Mouse (Mus musculus) left cerebral cortex, postnatal 25 days (tissue): ENCODE measurements around the gene Galc. TPM values are rescaled to one million over a fixed set of nuclear protein-coding genes. Genes with fewer than 3 reads are reported as not detected.

Experiments used
- DNase-seq, 2 experiments: peaks; one replicate each; pipeline ENCODE4 v3.0.0; 2022; ENCODE audit warnings: low spot score in 2 of 2, mixed read lengths in 1 of 2
- intact Hi-C: fragments of 180-260 bp; cut with DNase I; formaldehyde crosslinking; loops from one replicate; pipeline ENCODE4 v1.15.1; 2025
- total RNA-seq, 2 experiments: library from RNA; stranded (reverse); gene quantifications; 2 replicates each; pipeline ENCODE4 v1.2.3; 2021

Galc gene
- total RNA-seq, 2 experiments from 2014 or later: 19.8 to 24.2 TPM

GRCm38 (mm10) chr12:98197401-98197800 is 61.9 kb downstream of the Galc start:
- peak in 1 of 2 experiments; percentile 21 for DNase-seq

GRCm38 (mm10) chr12:98190201-98190600 is 69.1 kb downstream of the Galc start:
- intact Hi-C loops: no loop called here
- DNase-seq: peak in 1 of 2 experiments; percentile 29

More at GRCm38 (mm10) chr12:98197401-98197800, 61.9 kb downstream of the Galc start:
- intact Hi-C loops: no loop called here

- intact Hi-C loops: loop anchor here (5.0 to 10.0 kb wide), 5 partner anchors 82 to 1054 kb away; no protein-coding TSS in a partner anchor
- no peak for DNase-seq
These were observed 70.2 kb downstream of the Galc start for GRCm38 (mm10) chr12:98189096-98189495.

- peak; percentile 49 to 92 for DNase-seq
- intact Hi-C loops: loop anchor here (2.0 to 10.0 kb wide), 6 partner anchors 80 to 1053 kb away; no protein-coding TSS in a partner anchor
These were observed 71.9 kb downstream of the Galc start for GRCm38 (mm10) chr12:98187186-98187899.

GRCm38 (mm10) chr12:98181729-98182128 is 77.5 kb downstream of the Galc start:
- intact Hi-C loops: loop anchor here (5.0 to 10.0 kb wide), 5 partner anchors 199 to 1047 kb away; no protein-coding TSS in a partner anchor
- DNase-seq: peak; percentile 62 to 80

- no peak for DNase-seq
- intact Hi-C loops: loop anchor here (5.0 to 10.0 kb wide), 5 partner anchors 199 to 1046 kb away; no protein-coding TSS in a partner anchor
These were observed 78.5 kb downstream of the Galc start for GRCm38 (mm10) chr12:98180807-98181206.

- no peak for DNase-seq
- intact Hi-C loops: loop anchor here (5.0 to 10.0 kb wide), 5 partner anchors 198 to 1046 kb away; no protein-coding TSS in a partner anchor
These were observed 78.9 kb downstream of the Galc start for GRCm38 (mm10) chr12:98180235-98180800.

- intact Hi-C loops: no loop called here
- no peak for DNase-seq
These were observed 79.8 kb downstream of the Galc start for GRCm38 (mm10) chr12:98179496-98179895.

- no peak for DNase-seq
- intact Hi-C loops: no loop called here
These were observed 82.6 kb downstream of the Galc start for GRCm38 (mm10) chr12:98176632-98177031.

GRCm38 (mm10) chr12:98161901-98162300 is 97.4 kb downstream of the Galc start:
- DNase-seq: no peak
- intact Hi-C loops: no loop called here

- DNase-seq: no peak
- intact Hi-C loops: no loop called here
These were observed 98.4 kb downstream of the Galc start for GRCm38 (mm10) chr12:98160867-98161266.

Other genes with a start within 250 kb of the Galc start
- gene Gpr65, start 9.2 kb upstream of the Galc start, total RNA-seq: not detected